Mouse (Mus musculus) hindbrain, embryonic 10.5 days (tissue): ENCODE data around the gene Adamts4. TPM values are rescaled to one million over a fixed set of nuclear protein-coding genes. Genes with fewer than 3 reads are reported as not detected.

Source experiments
- DNase-seq: peaks from one replicate; pipeline ENCODE4 v3.0.0-alpha.2; 2017; ENCODE audit warnings: low spot score
- H3K27ac ChIP-seq: fragments of 300-500 bp; sonication (generic); 2 replicates; pipeline ENCODE4 v1.5.1; 2016; ENCODE audit warnings: mild to moderate bottlenecking, moderate library complexity
- H3K27me3 ChIP-seq: fragments of 300-500 bp; sonication (generic); 2 replicates; pipeline ENCODE4 v1.6.1; 2016; ENCODE audit warnings: mild to moderate bottlenecking; ENCODE audit not compliant: poor library complexity, insufficient read depth, severe bottlenecking
- H3K36me3 ChIP-seq: fragments of 300-500 bp; sonication (generic); 2 replicates; pipeline ENCODE4 v1.6.1; 2016; ENCODE audit warnings: mild to moderate bottlenecking, moderate library complexity
- H3K4me1 ChIP-seq: fragments of 300-500 bp; sonication (generic); replicated peaks from 2 replicates; pipeline ENCODE4 v1.6.1; 2016; ENCODE audit warnings: mild to moderate bottlenecking
- H3K4me3 ChIP-seq: fragments of 300-500 bp; sonication (generic); 2 replicates; pipeline ENCODE4 v1.5.1; 2016; ENCODE audit warnings: mild to moderate bottlenecking, moderate library complexity
- H3K9me3 ChIP-seq: fragments of 300-500 bp; sonication (generic); 2 replicates; pipeline ENCODE4 v1.6.1; 2016; ENCODE audit warnings: mild to moderate bottlenecking, moderate library complexity
- WGBS: fragments of 180-500 bp; shearing (Covaris S2); methylation state at CpG from one replicate; pipeline ENCODE4 v1.1.7; 2016; 5-methylcytosine and 5-hydroxymethylcytosine counted together
- polyA plus RNA-seq: library from polyadenylated mRNA; unstranded; fragments of >200 nt; fragmentation: Nextera tagmentation; extraction: Ambion mirVana; gene quantifications from 2 replicates; pipeline ENCODE4 v1.2.1, GENCODE M21; 2016

Adamts4 gene
- polyA plus RNA-seq = 10.4 and 13.0 TPM in 2 replicates

DNA sequence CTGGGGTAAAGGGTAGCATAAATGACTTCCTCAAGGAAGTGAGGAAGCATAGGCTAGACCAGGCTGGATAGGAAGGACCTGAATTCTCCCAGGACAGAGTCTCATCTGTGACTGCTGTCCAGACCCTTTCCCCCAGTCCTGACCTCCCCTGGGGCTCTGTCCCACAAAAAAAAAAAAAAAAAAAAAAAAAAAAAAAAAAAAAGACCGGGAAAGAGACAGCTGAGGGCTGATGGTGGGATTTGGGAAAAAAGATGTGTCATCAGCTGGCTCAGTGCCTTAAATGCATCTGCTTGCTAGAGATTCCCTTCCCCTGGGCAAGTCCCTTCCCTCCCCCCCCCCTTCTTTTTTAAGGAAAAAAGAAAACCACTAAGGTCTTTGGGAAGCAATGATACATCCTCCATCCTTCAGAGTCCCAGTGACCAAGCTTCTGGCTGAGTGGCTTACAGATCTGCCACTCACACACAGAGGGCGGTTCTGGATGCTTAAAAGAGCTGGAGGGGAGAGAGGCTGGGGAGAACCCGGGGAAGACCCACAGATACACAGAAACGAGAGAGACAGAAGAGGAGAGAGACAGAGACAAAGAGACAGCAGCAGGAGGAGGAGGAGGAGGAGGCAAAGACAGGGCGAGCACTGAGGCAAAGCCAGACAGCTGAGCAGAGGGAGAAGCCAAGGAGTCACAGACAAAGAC is at the start of gene Adamts4:
Adamts4 (plus strand) TSS at position 509 of the 688 bp plus-strand sequence.
- 17% methylated on average over 5 of the region's 5 CpGs for WGBS
- Histone ChIP-seq H3K36me3 (peaks cover 22% of the 10 kb centered on the region), H3K9me3 (no peaks in the 10 kb centered on the region), H3K4me3 (peak within 1 kb of the TSS; percentile 55), H3K4me1 (peaks cover 73% of the 10 kb centered on the region), H3K27me3 (no peaks in the 10 kb centered on the region), H3K27ac (peak within 1 kb of the TSS; percentile 96)
- peak; percentile 66 for DNase-seq

DNA sequence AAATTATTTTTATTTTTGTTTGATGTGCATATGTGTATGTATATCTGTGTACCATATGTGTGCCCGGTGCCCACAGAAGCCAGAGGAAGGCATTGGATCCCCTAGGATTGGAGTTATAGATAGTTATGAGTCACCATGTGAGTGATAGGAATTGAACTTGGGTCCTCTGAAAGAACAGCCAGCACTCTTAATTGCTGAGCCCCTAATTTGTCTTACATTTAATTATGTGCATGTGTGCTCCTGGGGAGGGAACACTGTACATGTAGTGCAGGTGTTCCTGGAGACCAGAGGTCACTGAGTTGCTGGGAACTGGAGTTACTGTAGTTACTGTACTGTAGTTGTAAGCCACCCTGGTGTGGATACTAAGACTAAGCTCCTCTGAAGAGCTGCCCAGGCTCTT is 49.5 kb upstream of the Adamts4 start:
- WGBS = 95% methylated on average over 1 of the region's 1 CpGs
- DNase-seq = no peak

DNA sequence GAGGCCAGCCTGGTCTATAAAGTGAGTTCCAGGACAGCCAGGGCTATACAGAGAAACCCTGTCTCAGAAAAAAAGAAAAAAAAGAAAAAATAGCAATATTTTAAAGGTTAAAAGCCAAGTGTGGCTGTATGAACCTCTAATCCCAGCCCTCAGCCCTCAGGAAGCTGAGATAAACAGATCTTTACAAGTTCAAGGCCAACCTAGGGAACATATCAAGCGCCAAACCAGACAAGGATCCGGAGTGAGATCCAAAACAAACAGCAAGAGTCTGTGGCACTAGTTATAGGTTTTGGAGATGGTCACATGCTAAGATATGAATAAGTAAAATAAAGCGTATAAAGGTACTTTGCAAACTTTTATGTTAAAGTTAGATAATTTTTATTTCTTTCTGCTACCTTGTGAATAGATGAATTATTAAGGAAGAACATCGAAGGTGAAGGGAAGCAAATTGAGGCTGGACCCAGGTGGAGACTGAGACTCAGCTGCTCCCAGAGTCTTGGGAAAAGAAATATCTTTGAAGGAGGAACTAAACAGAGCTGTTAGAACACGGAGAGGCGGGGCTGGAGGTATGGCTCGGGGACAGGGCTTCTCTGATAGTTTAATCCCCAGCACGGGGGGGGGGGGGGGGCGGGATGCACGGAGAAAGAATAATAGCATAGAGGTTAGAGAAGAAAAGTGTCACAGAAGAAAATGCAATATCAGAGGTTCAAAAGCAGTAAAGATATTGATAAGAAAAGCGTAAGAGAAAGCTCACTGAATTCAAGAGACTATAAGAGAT is 46.6 kb upstream of the Adamts4 start:
- no peak for DNase-seq
- 58% methylated on average over 11 of the region's 11 CpGs for WGBS
- Histone ChIP-seq H3K9me3 (no peaks in the 10 kb centered on the region), H3K36me3 (no peaks in the 10 kb centered on the region), H3K4me1 (no peaks in the 10 kb centered on the region), H3K4me3 (no peak overlapping the region), H3K27ac (no peak overlapping the region), H3K27me3 (peaks cover 9% of the 10 kb centered on the region)

More for the DNA sequence above, 49.5 kb upstream of the Adamts4 start:
- Histone ChIP-seq H3K36me3 (no peaks in the 10 kb centered on the region), H3K4me3 (no peak overlapping the region), H3K4me1 (peaks cover 8% of the 10 kb centered on the region), H3K27me3 (peaks cover 38% of the 10 kb centered on the region), H3K9me3 (no peaks in the 10 kb centered on the region), H3K27ac (no peak overlapping the region)

DNA sequence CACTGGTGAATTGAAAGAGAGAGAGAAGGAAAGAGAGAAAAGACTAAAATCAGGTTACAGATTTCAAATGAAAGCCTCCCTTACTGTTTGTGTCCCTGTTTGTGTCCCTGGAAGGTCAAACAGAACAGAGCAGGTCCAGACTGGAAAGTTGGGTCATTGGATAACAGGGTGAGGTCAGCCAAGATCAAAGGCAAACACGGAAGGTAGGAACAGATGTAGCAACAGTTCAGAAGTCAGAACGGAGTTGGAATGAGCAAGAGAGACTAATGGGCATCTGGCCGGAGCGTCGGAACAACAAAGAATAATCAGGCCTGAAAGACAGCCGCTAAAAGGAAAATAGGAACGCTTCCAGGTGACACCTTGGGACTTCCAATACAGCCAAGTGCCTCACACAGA is 46.0 kb upstream of the Adamts4 start:
- peaks cover under 1% of the 10 kb centered on the region; the same call in 1 of the 2 replicates for H3K4me1 ChIP-seq
- H3K4me3 ChIP-seq = no peak overlapping the region
- 63% methylated on average over 7 of the region's 7 CpGs for WGBS
- no peak overlapping the region for H3K27ac ChIP-seq
- no peak for DNase-seq
- no peaks in the 10 kb centered on the region for H3K9me3 ChIP-seq
- H3K27me3 ChIP-seq = 0 out of 2 replicates have a peak, but pooled peaks cover 3% of the 10 kb centered on the region
- H3K36me3 ChIP-seq = no peaks in the 10 kb centered on the region

DNA sequence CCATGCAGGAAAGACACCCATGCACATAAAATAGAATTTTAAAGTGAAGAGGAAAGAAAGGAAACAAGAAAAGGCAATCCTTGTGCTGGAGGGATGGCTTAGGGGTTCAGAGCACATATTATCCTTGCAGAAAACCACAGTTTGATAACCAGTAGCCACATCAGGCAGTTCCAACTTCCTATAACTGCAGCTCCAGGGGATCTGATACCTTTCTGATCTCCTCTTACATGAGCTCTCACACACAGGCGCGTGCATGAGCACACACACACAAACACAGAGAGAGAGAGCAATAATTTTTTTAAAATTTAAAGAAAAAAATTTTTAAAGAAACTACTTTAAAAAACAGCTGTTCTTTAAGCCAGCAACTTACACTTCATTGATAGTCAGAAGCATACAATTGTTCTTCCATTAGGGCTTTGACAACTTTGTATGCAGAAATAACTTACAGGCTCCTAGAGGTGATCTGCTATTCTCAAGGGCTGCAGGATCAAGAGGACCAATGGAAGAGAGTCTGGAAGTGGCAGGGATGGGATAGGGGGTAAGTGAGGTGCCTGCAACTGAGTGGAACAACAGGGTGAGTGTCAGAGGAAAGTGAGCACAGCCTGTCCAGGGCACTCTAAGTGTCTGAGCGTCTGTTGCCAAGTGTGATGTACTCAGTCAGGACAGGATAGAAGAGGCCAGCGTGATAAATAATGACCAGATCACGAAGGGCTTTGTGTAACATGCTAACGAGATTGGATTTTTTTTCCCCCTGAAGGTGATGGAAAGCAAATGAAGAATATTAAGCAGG is 44.3 kb upstream of the Adamts4 start:
- no peak for DNase-seq
- 87% methylated on average over 6 of the region's 6 CpGs for WGBS
- Histone ChIP-seq H3K27me3 (no peaks in the 10 kb centered on the region), H3K9me3 (no peaks in the 10 kb centered on the region), H3K4me3 (no peak overlapping the region), H3K36me3 (no peaks in the 10 kb centered on the region), H3K27ac (no peak overlapping the region), H3K4me1 (peaks cover 5% of the 10 kb centered on the region; the same call in 1 of the 2 replicates)

DNA sequence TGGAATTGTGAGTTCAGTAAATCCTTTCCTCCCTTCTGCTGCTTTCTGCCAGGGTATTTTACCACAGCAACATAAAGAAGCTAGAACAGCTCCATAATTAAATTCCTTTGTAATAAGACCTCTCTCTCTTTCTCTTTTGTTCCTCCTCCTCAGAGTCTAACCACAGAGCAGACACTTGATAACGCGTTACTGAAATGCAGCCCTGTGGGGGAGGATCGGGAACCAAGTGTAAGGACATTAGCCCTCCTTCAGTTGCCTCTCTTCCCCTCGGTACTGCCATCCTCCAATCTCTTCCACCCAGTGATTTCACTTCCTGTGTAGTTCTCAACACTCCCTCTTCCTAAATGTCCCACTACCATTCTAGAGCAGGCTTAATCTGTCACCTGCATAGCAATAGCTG is 40.8 kb upstream of the Adamts4 start:
- H3K4me1 ChIP-seq = peaks cover 7% of the 10 kb centered on the region; the same call in 1 of the 2 replicates
- H3K27me3 ChIP-seq = no peaks in the 10 kb centered on the region
- DNase-seq = no peak
- H3K4me3 ChIP-seq = no peak overlapping the region
- no peaks in the 10 kb centered on the region for H3K36me3 ChIP-seq
- H3K27ac ChIP-seq = no peak overlapping the region
- H3K9me3 ChIP-seq = no peaks in the 10 kb centered on the region
- 26% methylated on average over 4 of the region's 4 CpGs for WGBS

DNA sequence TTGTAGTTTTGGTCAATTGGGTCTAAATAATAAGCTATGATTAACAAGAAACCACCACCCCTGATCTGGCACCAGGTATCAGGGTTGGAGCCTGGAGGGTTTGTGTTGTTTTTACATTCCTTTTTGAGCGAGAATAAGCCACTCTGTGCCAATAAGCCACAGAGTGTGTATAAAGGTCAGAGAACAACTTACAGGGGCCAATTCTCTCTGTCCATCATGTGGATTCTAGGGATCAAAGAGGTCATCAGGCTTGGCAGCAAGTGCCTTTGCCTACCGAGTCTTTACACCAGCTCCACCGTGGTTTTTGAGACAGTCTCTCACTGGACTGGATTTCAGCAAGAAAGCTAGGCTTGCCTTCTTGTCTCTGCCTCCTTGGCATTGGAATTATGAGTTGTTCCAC is 37.4 kb upstream of the Adamts4 start:
- Histone ChIP-seq H3K4me1 (peaks cover 7% of the 10 kb centered on the region; the same call in 1 of the 2 replicates), H3K9me3 (no peaks in the 10 kb centered on the region), H3K27me3 (peaks cover 2% of the 10 kb centered on the region; the same call in 1 of the 2 replicates), H3K36me3 (0 out of 2 replicates have a peak, but pooled peaks cover 6% of the 10 kb centered on the region), H3K4me3 (no peak overlapping the region), H3K27ac (no peak overlapping the region)
- DNase-seq = no peak
- WGBS = 48% methylated on average over 3 of the region's 3 CpGs

DNA sequence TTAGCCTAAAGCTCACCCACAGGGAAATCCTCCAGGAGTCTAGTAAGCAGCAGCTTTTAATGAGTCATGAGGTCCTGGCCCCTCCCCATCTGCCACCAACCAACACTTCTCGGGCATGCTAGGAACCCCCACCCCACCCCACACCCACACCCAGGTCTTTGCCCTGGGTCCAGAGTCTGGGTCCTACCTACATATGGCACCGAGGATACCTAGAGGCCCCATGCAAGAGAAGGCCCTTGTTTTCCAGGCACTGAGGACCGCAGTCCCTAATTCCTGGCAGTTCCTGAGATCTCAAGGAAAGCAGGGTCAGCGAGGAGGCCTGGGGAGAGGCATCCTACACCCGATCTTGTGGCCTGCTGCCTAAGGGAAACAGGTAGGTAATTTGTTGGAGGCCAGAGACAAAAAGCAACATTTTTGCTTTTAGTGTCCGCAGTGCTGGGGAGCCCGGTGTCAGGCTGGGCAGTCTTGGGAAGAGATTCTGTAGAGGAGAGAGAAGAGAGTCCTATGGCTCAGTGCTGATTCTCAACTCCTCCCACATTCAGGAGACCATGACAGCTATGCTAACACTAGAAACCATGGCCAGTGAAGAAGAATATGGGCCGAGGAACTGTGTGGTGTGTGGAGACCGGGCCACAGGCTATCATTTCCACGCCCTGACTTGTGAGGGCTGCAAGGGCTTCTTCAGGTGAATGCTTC is 36.3 kb upstream of the Adamts4 start, which contains the start of gene Nr1i3:
Nr1i3 (plus strand) TSS at position 170 of the 696 bp plus-strand sequence.
- H3K9me3 ChIP-seq = no peaks in the 10 kb centered on the region
- H3K27ac ChIP-seq = no peak within 1 kb of the TSS
- DNase-seq = no peak

DNA sequence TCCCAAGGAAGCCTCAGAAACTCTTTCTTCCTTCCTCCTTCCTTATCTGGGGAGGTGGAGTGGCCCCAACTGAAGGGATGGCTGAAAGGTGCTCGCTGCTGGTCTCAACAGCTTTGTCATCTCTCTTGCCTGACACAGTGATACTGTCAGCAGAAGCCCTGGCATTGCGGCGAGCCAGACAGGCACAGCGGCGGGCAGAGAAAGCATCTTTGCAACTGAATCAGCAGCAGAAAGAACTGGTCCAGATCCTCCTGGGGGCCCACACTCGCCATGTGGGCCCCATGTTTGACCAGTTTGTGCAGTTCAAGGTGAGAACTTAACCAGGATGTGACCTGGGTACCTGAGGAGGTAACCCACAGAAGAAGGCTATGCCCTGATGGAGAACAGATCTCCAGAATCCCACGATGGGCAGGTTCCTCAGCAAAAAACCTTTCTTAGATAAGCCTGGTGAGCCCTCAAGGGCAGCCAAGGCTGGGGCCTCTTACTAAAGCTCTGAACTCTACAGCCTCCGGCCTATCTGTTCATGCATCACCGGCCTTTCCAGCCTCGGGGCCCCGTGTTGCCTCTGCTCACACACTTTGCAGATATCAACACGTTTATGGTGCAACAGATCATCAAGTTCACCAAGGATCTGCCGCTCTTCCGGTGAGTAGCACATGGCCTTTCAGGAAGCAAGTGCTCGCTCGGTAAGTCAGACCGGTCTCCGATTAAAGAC is 33.8 kb upstream of the Adamts4 start:
- peaks cover 2% of the 10 kb centered on the region; the same call in 1 of the 2 replicates for H3K27me3 ChIP-seq
- WGBS = 91% methylated on average over 18 of the region's 18 CpGs
- no peak overlapping the region for H3K4me3 ChIP-seq
- H3K4me1 ChIP-seq = peaks cover 12% of the 10 kb centered on the region
- DNase-seq = no peak
- peaks cover 32% of the 10 kb centered on the region for H3K36me3 ChIP-seq
- H3K9me3 ChIP-seq = no peaks in the 10 kb centered on the region
- H3K27ac ChIP-seq = no peak overlapping the region

More for the DNA sequence above, 36.3 kb upstream of the Adamts4 start, which contains the start of gene Nr1i3:
- Histone ChIP-seq H3K4me3 (no peak within 1 kb of the TSS), H3K27me3 (peaks cover 2% of the 10 kb centered on the region; the same call in 1 of the 2 replicates), H3K4me1 (peaks cover 7% of the 10 kb centered on the region; the same call in 1 of the 2 replicates), H3K36me3 (peaks cover 17% of the 10 kb centered on the region)
- 70% methylated on average over 10 of the region's 10 CpGs for WGBS

DNA sequence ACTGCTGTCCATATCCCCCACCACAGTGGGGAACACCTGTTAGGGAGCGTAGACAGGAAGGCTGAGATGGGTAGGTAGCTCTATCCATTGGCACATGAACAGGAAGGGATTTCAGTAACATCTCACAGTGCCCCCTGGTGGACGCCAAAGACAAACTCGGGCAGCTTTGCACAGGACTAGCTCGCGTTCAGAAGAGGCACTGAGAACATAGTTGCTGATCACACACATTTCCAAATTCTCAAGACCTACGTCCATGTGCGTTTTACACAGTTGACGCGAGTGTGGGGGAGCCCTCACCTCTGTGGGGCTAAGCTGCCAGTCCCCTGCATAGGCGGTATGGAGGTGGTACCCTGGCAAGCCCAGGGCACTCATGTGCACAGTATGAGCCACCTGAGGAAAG is 29.4 kb upstream of the Adamts4 start:
- Histone ChIP-seq H3K27me3 (0 out of 2 replicates have a peak, but pooled peaks cover 3% of the 10 kb centered on the region), H3K4me3 (peak overlapping the region; percentile 71), H3K9me3 (no peaks in the 10 kb centered on the region), H3K27ac (peak overlapping the region; percentile 40; the same call in 1 of the 2 replicates), H3K4me1 (peaks cover 22% of the 10 kb centered on the region), H3K36me3 (peaks cover 32% of the 10 kb centered on the region)
- DNase-seq = peak; percentile 86
- WGBS = 6% methylated on average over 10 of the region's 10 CpGs
